Mouse (Mus musculus) limb, embryonic 12.5 days (tissue): ENCODE data around the gene G430095P16Rik. TPM values are rescaled to one million over a fixed set of nuclear protein-coding genes. Genes with fewer than 3 reads are reported as not detected.

Source experiments
- ATAC-seq: fragments of 200-750 bp; cut with Nextera tagmentation; 2 replicates; pipeline ENCODE4 v1.8.0; 2017; ENCODE audit warnings: low read depth, moderate TSS enrichment; ENCODE audit not compliant: insufficient number of reproducible peaks, insufficient read depth, low FRiP score, low TSS enrichment
- H3K27ac ChIP-seq: fragments of 300-500 bp; sonication (generic); 2 replicates; pipeline ENCODE4 v1.5.1; 2016; ENCODE audit warnings: mild to moderate bottlenecking, moderate library complexity
- H3K27me3 ChIP-seq: fragments of 300-500 bp; sonication (generic); 2 replicates; pipeline ENCODE4 v1.6.1; 2016; ENCODE audit warnings: mild to moderate bottlenecking, moderate library complexity
- H3K36me3 ChIP-seq: fragments of 300-500 bp; sonication (generic); 2 replicates; pipeline ENCODE4 v1.6.1; 2016; ENCODE audit warnings: mild to moderate bottlenecking, moderate library complexity
- H3K4me1 ChIP-seq: fragments of 300-500 bp; sonication (generic); replicated peaks from 2 replicates; pipeline ENCODE4 v1.6.1; 2016
- H3K4me2 ChIP-seq: fragments of 300-500 bp; sonication (generic); 2 replicates; pipeline ENCODE4 v1.6.1; 2016; ENCODE audit warnings: mild to moderate bottlenecking, moderate library complexity
- H3K4me3 ChIP-seq: fragments of 300-500 bp; sonication (generic); replicated peaks from 2 replicates; pipeline ENCODE4 v1.5.1; 2016; ENCODE audit warnings: mild to moderate bottlenecking
- H3K9ac ChIP-seq: fragments of 300-500 bp; sonication (generic); replicated peaks from 2 replicates; pipeline ENCODE4 v1.6.1; 2016; ENCODE audit warnings: mild to moderate bottlenecking, moderate library complexity
- H3K9me3 ChIP-seq: fragments of 300-500 bp; sonication (generic); 2 replicates; pipeline ENCODE4 v1.6.1; 2016; ENCODE audit warnings: mild to moderate bottlenecking, moderate library complexity
- WGBS: fragments of 180-500 bp; shearing (Covaris S2); methylation state at CpG from one replicate; pipeline ENCODE4 v1.1.7; 2016; 5-methylcytosine and 5-hydroxymethylcytosine counted together
- polyA plus RNA-seq: library from polyadenylated mRNA; unstranded; fragments of >200 nt; fragmentation: Nextera tagmentation; extraction: Ambion mirVana; gene quantifications from 2 replicates; pipeline ENCODE4 v1.2.1, GENCODE M21; 2016

Gene G430095P16Rik
- polyA plus RNA-seq, 1 experiment from 2014 or later = 11.8 TPM

- Histone ChIP-seq H3K27ac (no peak overlapping the region), H3K36me3 (peaks cover 36% of the 10 kb centered on the region), H3K9me3 (no peaks in the 10 kb centered on the region), H3K9ac (peak overlapping the region; percentile 34; the same call in 1 of the 2 replicates), H3K4me1 (peaks cover 60% of the 10 kb centered on the region), H3K4me3 (peak overlapping the region; percentile 34), H3K27me3 (peaks cover 92% of the 10 kb centered on the region), H3K4me2 (peak overlapping the region; percentile 65)
- WGBS = 1% methylated on average over 3 of the region's 3 CpGs
- no peak for ATAC-seq
Observed at GRCm38 (mm10) chr8:84772628-84773027, 49.8 kb downstream of the G430095P16Rik start.

GRCm38 (mm10) chr8:84773304-84773703 lies 50.5 kb downstream of the G430095P16Rik start:
- Histone ChIP-seq H3K4me3 (peak overlapping the region; percentile 34), H3K4me2 (peak overlapping the region; percentile 65), H3K9ac (peak overlapping the region; percentile 53), H3K9me3 (no peaks in the 10 kb centered on the region), H3K4me1 (peaks cover 66% of the 10 kb centered on the region), H3K27ac (peak overlapping the region; percentile 69), H3K27me3 (peaks cover 93% of the 10 kb centered on the region), H3K36me3 (peaks cover 29% of the 10 kb centered on the region)
- no peak; the same call in 1 of the 2 replicates for ATAC-seq
- WGBS = 1% methylated on average over 9 of the region's 9 CpGs

GRCm38 (mm10) chr8:84773833-84774232 lies 51.0 kb downstream of the G430095P16Rik start:
- H3K4me3 ChIP-seq = peak overlapping the region; percentile 34
- H3K9ac ChIP-seq = peak overlapping the region; percentile 53
- peak overlapping the region; percentile 69 for H3K27ac ChIP-seq
- peaks cover 93% of the 10 kb centered on the region for H3K27me3 ChIP-seq
- H3K9me3 ChIP-seq = no peaks in the 10 kb centered on the region
- peaks cover 24% of the 10 kb centered on the region for H3K36me3 ChIP-seq
- 1% methylated on average over 19 of the region's 19 CpGs for WGBS
- peaks cover 71% of the 10 kb centered on the region for H3K4me1 ChIP-seq
- H3K4me2 ChIP-seq = peak overlapping the region; percentile 65
- 0 out of 2 replicates have a peak, but pooled peaks have one; percentile 42 for ATAC-seq

- peaks cover 17% of the 10 kb centered on the region for H3K36me3 ChIP-seq
- WGBS = 2% methylated on average over 10 of the region's 10 CpGs
- peak overlapping the region; percentile 65 for H3K4me2 ChIP-seq
- peak overlapping the region; percentile 4 for H3K9ac ChIP-seq
- peaks cover 77% of the 10 kb centered on the region for H3K4me1 ChIP-seq
- H3K27me3 ChIP-seq = peaks cover 93% of the 10 kb centered on the region
- H3K9me3 ChIP-seq = no peaks in the 10 kb centered on the region
- H3K27ac ChIP-seq = peak overlapping the region; percentile 64
- H3K4me3 ChIP-seq = peak overlapping the region; percentile 34
- 0 out of 2 replicates have a peak, but pooled peaks have one; percentile 7 for ATAC-seq
Observed at GRCm38 (mm10) chr8:84774473-84774911, 51.7 kb downstream of the G430095P16Rik start.

- ATAC-seq = no peak
- Histone ChIP-seq H3K4me2 (peak overlapping the region; percentile 65), H3K4me1 (peaks cover 79% of the 10 kb centered on the region), H3K9me3 (no peaks in the 10 kb centered on the region), H3K27ac (0 out of 2 replicates have a peak overlapping the region, but pooled peaks have one; percentile 64), H3K36me3 (peaks cover 11% of the 10 kb centered on the region), H3K9ac (peak overlapping the region; percentile 4), H3K27me3 (peaks cover 93% of the 10 kb centered on the region), H3K4me3 (peak overlapping the region; percentile 6; the same call in 1 of the 2 replicates)
- WGBS = 5% methylated on average over 13 of the region's 13 CpGs
Observed at GRCm38 (mm10) chr8:84775105-84775591, 52.3 kb downstream of the G430095P16Rik start.

GRCm38 (mm10) chr8:84775621-84776113 lies 52.9 kb downstream of the G430095P16Rik start:
- H3K27me3 ChIP-seq = peaks cover 93% of the 10 kb centered on the region

More at GRCm38 (mm10) chr8:84775621-84776113, 52.9 kb downstream of the G430095P16Rik start:
- Histone ChIP-seq H3K4me3 (peak overlapping the region; percentile 6; the same call in 1 of the 2 replicates), H3K27ac (0 out of 2 replicates have a peak overlapping the region, but pooled peaks have one; percentile 64), H3K4me1 (peaks cover 79% of the 10 kb centered on the region), H3K9ac (peak overlapping the region; percentile 4), H3K4me2 (peak overlapping the region; percentile 65), H3K36me3 (peaks cover 10% of the 10 kb centered on the region; the same call in 1 of the 2 replicates), H3K9me3 (no peaks in the 10 kb centered on the region)
- 6% methylated on average over 7 of the region's 7 CpGs for WGBS
- no peak for ATAC-seq

Other genes starting within 250 kb of the G430095P16Rik start
- 134 and 144 TPM in 2 replicates for gene Ier2, start 60.2 kb upstream of the G430095P16Rik start, polyA plus RNA-seq
- 63.4 and 66.9 TPM in 2 replicates for gene Trmt1, start 36.7 kb upstream of the G430095P16Rik start, polyA plus RNA-seq
- 16.9 and 21.4 TPM in 2 replicates for gene Nacc1, start 35.1 kb upstream of the G430095P16Rik start, polyA plus RNA-seq
- gene Lyl1, start 21.6 kb upstream of the G430095P16Rik start, polyA plus RNA-seq = 3.7 and 4.7 TPM in 2 replicates
- 14.5 and 18.1 TPM in 2 replicates for gene Nfix, start 77.3 kb downstream of the G430095P16Rik start, polyA plus RNA-seq
- gene Dand5, start 99.8 kb downstream of the G430095P16Rik start, polyA plus RNA-seq = 4.1 and 5.1 TPM in 2 replicates
- 46.5 and 48.6 TPM in 2 replicates for gene Gadd45gip1, start 108.5 kb downstream of the G430095P16Rik start, polyA plus RNA-seq
- gene Rad23a, start 117.7 kb downstream of the G430095P16Rik start, polyA plus RNA-seq = 104 and 109 TPM in 2 replicates
- 764 and 842 TPM in 2 replicates for gene Calr, start 123.9 kb downstream of the G430095P16Rik start, polyA plus RNA-seq
- gene Farsa, start 134.0 kb downstream of the G430095P16Rik start, polyA plus RNA-seq = 109 and 114 TPM in 2 replicates
- 86.5 and 88.8 TPM in 2 replicates for gene Syce2, start 149.1 kb downstream of the G430095P16Rik start, polyA plus RNA-seq
- gene Gcdh, start 170.9 kb downstream of the G430095P16Rik start, polyA plus RNA-seq = 42.8 and 44.9 TPM in 2 replicates
- gene Klf1, start 178.9 kb downstream of the G430095P16Rik start, polyA plus RNA-seq = 4.3 and 5.1 TPM in 2 replicates
- 12.8 and 14.0 TPM in 2 replicates for gene Dnase2a, start 185.6 kb downstream of the G430095P16Rik start, polyA plus RNA-seq
- 0.33 and 0.60 TPM in 2 replicates for gene Mast1, start 214.4 kb downstream of the G430095P16Rik start, polyA plus RNA-seq
- 0.34 and 0.58 TPM in 2 replicates for gene Rtbdn, start 224.0 kb downstream of the G430095P16Rik start, polyA plus RNA-seq
- not detected in 2 replicates for gene Gm49661, start 246.4 kb downstream of the G430095P16Rik start, polyA plus RNA-seq
- 1,079 and 1,120 TPM in 2 replicates for gene Prdx2, start 246.6 kb downstream of the G430095P16Rik start, polyA plus RNA-seq
- 105 and 122 TPM in 2 replicates for gene Rnaseh2a, start 246.8 kb downstream of the G430095P16Rik start, polyA plus RNA-seq